Mouse (Mus musculus) testis, adult 2 months (tissue): ENCODE measurements around the gene Tpst2. TPM values are rescaled to one million over a fixed set of nuclear protein-coding genes. Genes with fewer than 3 reads are reported as not detected.

Experiments used
- H3K27ac ChIP-seq: fragments of 200-500 bp; 2 replicates; pipeline ENCODE4 v1.5.1; 2012; ENCODE audit warnings: low read depth, low read length; ENCODE audit not compliant: control insufficient read depth, insufficient read depth
- H3K27me3 ChIP-seq: fragments of 200-500 bp; 2 replicates; pipeline ENCODE4 v1.6.1; 2012; ENCODE audit warnings: mild to moderate bottlenecking, low read length, moderate library complexity; ENCODE audit not compliant: control insufficient read depth, insufficient read depth
- H3K36me3 ChIP-seq: fragments of 200-500 bp; 2 replicates; pipeline ENCODE4 v1.6.1; 2012; ENCODE audit warnings: mild to moderate bottlenecking, low read length; ENCODE audit not compliant: control insufficient read depth, insufficient read depth
- H3K4me1 ChIP-seq: fragments of 200-500 bp; 2 replicates; pipeline ENCODE4 v1.6.1; 2012; ENCODE audit warnings: low read length; ENCODE audit not compliant: control insufficient read depth, insufficient read depth
- H3K4me3 ChIP-seq: fragments of 200-500 bp; 2 replicates; pipeline ENCODE4 v1.5.1; 2012; ENCODE audit warnings: low read depth, mild to moderate bottlenecking, low read length, moderate library complexity, mixed read lengths; ENCODE audit not compliant: control insufficient read depth
- CTCF ChIP-seq: fragments of 200-500 bp; IDR thresholded peaks from 2 replicates; pipeline ENCODE4 v1.5.1; 2012; ENCODE audit warnings: low read depth, mild to moderate bottlenecking, inconsistent platforms, low read length, moderate library complexity; ENCODE audit not compliant: control insufficient read depth, insufficient read depth, insufficient replicate concordance
- POLR2A ChIP-seq: fragments of 200-500 bp; IDR thresholded peaks from 2 replicates; pipeline ENCODE4 v1.6.1; 2012; ENCODE audit warnings: low read depth, mild to moderate bottlenecking, inconsistent platforms, low read length, moderate library complexity; ENCODE audit not compliant: control insufficient read depth
- polyA plus RNA-seq: library from polyadenylated mRNA; depleted of rRNA; stranded (reverse); fragments of >200 nt; gene quantifications from 2 replicates; pipeline ENCODE4 v1.2.3, GENCODE M21; 2012

Gene Tpst2
- polyA plus RNA-seq, 1 experiment: 6.6 TPM

- Histone ChIP-seq H3K4me3 (no peak overlapping the region), H3K27me3 (no peaks in the 10 kb centered on the region), H3K36me3 (no peaks in the 10 kb centered on the region), H3K4me1 (no peaks in the 10 kb centered on the region; the same call in 1 of the 2 replicates), H3K27ac (no peak overlapping the region)
- TF ChIP-seq CTCF: no peak
These were observed 20.0 kb upstream of the Tpst2 start for GRCm38 (mm10) chr5:112256457-112256856.

GRCm38 (mm10) chr5:112257896-112258295 lies 18.6 kb upstream of the Tpst2 start:
- TF ChIP-seq CTCF (no peak), POLR2A (no peak)
- no peak overlapping the region for H3K27ac ChIP-seq
- no peaks in the 10 kb centered on the region; the same call in 1 of the 2 replicates for H3K4me1 ChIP-seq
- H3K36me3 ChIP-seq: no peaks in the 10 kb centered on the region
- no peaks in the 10 kb centered on the region for H3K27me3 ChIP-seq
- no peak overlapping the region for H3K4me3 ChIP-seq

- TF ChIP-seq CTCF: no peak
- TF ChIP-seq POLR2A: no peak
- Histone ChIP-seq H3K27ac (no peak overlapping the region), H3K4me3 (no peak overlapping the region), H3K4me1 (no peaks in the 10 kb centered on the region), H3K27me3 (no peaks in the 10 kb centered on the region), H3K36me3 (no peaks in the 10 kb centered on the region)
These were observed 16.4 kb upstream of the Tpst2 start for GRCm38 (mm10) chr5:112259862-112260650.

- Histone ChIP-seq H3K27ac (no peak overlapping the region), H3K36me3 (no peaks in the 10 kb centered on the region), H3K4me3 (no peak overlapping the region), H3K27me3 (no peaks in the 10 kb centered on the region), H3K4me1 (peaks cover 3% of the 10 kb centered on the region; the same call in 1 of the 2 replicates)
- TF ChIP-seq POLR2A (no peak), CTCF (no peak)
These were observed 15.7 kb upstream of the Tpst2 start for GRCm38 (mm10) chr5:112260818-112261217.

- Histone ChIP-seq H3K27me3 (no peaks in the 10 kb centered on the region), H3K4me3 (no peak overlapping the region), H3K27ac (no peak overlapping the region), H3K4me1 (peaks cover 5% of the 10 kb centered on the region; the same call in 1 of the 2 replicates), H3K36me3 (no peaks in the 10 kb centered on the region)
- TF ChIP-seq POLR2A: no peak
- no peak for TF ChIP-seq CTCF
These were observed 12.4 kb upstream of the Tpst2 start for GRCm38 (mm10) chr5:112264099-112264498.

DNA sequence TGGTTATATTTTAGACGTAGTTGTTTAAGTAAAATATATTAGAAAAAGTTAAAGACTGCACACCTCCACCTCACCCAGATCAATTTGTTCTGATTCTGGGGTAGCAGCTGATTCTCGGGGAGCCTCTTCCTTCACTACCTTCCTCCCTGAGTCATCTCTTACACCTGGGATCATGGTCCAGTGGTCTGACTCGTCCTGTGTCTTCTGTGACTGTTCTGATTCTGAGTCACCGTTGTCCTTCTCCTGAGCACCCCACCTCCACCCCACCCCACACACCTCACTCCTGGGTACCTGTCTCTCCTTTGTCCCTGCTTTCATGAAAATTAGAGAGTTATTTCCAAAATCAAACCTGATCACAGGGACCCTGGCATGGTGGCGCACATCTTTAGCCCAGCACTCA lies 11.4 kb upstream of the Tpst2 start:
- no peak overlapping the region for H3K27ac ChIP-seq
- H3K27me3 ChIP-seq: no peaks in the 10 kb centered on the region
- H3K4me3 ChIP-seq: no peak overlapping the region
- TF ChIP-seq CTCF (no peak), POLR2A (no peak)
- no peaks in the 10 kb centered on the region for H3K36me3 ChIP-seq
- H3K4me1 ChIP-seq: peaks cover 8% of the 10 kb centered on the region; the same call in 1 of the 2 replicates

GRCm38 (mm10) chr5:112265515-112265914 lies 11.0 kb upstream of the Tpst2 start:
- H3K4me3 ChIP-seq: no peak overlapping the region
- H3K36me3 ChIP-seq: no peaks in the 10 kb centered on the region
- H3K27me3 ChIP-seq: no peaks in the 10 kb centered on the region
- no peak for TF ChIP-seq CTCF
- no peak for TF ChIP-seq POLR2A
- no peak overlapping the region for H3K27ac ChIP-seq
- H3K4me1 ChIP-seq: peaks cover 8% of the 10 kb centered on the region; the same call in 1 of the 2 replicates
